Mouse (Mus musculus): ENCODE data around the gene Prph.

- TF ChIP-seq CTCF (IDR thresholded peaks at IDR 0.05; ENCODE audit: low read depth, low read length): no peak
- TF ChIP-seq POLR2A (IDR thresholded peaks at IDR 0.05; ENCODE audit: borderline replicate concordance, low read depth, low read length): no peak
Measured at GRCm38 (mm10) chr15:99014496-99015030, 40.4 kb upstream of the Prph start.
